Mouse (Mus musculus) urinary bladder, adult 18-20 months (tissue): ENCODE data around the gene Dguok.

Experiments
- DNase-seq, 2 experiments: peaks; one replicate each; pipeline ENCODE4 v3.0.0; 2022; ENCODE audit warnings: low spot score in 2 of 2, mixed read lengths in 2 of 2

The Dguok gene

DNA sequence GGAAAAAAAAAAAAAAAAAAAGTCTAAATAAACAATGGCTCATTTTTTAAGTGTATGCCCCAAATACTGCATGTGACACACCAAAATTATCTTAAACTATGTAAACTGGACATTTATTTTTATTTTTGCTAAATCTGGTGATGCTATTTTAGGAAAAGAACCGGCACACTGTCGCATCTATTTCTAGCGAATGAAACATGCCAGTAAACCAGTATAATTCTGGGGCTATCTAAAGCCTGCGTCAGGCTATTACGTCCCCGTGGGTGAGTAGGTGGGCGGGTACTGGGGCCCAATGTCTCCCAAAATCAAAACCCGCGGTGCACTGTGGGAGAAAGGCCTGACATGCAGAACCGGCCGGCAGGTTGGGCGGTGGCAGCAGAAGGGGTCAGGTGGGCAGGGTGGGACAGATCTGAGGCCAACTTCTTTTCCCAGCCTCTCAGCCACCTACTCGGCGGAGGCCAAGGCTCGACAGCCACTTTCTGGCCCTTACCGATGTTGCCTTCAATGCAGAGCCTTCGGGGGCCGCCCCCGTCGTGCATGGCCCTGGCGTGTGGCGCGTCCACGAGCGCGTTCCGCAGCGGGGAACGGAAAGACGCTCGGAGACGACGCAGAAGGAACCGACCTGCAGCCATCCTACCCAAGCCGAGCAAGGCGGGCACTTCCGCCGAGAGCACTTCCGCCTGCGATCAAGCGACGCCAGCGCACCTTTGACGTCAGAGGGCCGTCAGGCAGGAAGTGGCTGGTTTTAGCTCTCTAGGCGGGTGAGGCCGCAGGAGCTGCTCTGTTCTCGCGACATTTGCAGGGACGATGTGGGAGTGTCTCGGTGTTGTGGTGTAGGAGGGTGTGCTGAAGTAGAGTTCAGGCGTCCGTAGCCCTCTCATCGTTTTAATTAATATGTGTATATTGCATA, at the start of gene Dguok:
Gene Dguok (minus strand): TSS at position 712 of the 910 bp plus-strand sequence.
- DNase-seq = peak; percentile 89 to 96

- no peak for DNase-seq
Measured at GRCm38 (mm10) chr6:83555972-83556371, 49.2 kb upstream of the Dguok start.

GRCm38 (mm10) chr6:83548346-83548745, 41.6 kb upstream of the Dguok start:
- DNase-seq = no peak

GRCm38 (mm10) chr6:83545778-83546177, 39.0 kb upstream of the Dguok start:
- no peak for DNase-seq

DNA sequence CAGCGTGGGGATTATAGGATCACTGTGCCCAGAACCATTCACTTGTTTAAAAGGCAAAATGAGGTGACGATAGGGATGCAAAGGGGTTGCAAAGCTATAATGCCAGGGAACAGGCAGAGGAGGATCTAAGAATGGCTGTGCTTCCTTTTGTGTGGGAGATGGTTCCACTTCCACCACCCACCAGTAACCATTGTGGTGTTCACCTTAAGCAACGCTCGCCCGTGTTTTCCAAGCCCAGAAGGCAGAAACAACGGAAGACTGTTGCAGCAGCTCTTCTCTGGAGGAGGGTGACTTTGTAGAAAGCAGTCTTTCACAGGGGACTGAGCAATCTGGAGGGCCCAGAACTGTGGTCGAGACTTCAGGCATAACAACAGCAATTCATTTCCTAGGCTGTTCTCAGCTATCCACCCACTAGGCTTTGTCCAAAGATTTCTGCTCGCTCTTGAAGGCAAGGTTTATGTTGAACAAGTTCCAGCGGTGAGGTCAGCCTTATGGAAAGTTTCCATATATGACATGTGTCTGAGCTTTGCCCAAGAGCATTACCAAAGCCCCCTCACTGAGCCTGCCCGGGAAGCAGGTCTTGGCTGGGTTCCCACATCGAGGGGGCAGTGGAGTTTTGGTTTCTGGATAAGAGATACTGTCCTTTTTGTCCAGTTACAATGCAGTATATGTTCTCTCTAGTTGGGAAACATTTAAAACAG, 35.1 kb upstream of the Dguok start:
- no peak for DNase-seq

GRCm38 (mm10) chr6:83540017-83540416, 33.2 kb upstream of the Dguok start:
- no peak for DNase-seq

- no peak for DNase-seq
Measured at GRCm38 (mm10) chr6:83536795-83537059, 30.0 kb upstream of the Dguok start.

DNA sequence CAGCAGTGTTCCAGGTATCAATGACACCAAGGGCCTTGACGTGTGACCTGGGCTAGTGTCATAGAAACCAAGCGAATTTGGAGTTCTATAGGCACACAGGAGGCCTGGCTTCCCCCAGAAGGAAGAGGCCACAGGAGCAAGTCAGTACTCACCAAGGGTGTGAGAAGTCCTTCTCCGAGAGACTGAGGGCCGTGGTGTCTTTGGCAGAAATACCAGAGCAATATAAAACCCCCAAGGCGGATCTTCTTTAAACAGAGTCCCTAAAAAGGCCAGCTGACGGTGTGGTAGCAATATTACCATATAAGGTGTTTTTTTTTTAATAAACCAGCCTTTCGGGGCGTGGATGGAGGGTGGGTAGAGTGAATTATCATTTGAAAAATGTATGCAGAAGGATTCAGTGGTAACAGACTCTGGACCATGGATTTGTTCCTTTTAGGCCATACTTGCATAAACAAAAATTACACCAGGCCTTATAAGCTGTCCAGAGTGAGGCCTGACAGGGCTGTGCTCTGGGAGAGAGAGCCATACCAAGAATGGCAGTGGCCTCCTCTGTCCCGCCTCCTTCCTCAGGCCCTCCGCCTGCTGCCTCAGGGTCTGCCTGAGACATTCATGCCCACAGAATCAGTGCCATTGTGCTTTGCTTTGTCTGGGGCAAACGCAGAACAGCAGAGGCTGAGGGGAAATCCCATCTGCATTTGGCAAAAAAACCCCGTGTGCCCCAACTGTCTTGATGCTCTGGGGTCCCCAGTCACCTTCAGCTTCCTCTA, 29.4 kb upstream of the Dguok start, which contains the start of gene Actg2:
Gene Actg2 (minus strand): TSS at position 238 of the 767 bp plus-strand sequence.
- no peak for DNase-seq

DNA sequence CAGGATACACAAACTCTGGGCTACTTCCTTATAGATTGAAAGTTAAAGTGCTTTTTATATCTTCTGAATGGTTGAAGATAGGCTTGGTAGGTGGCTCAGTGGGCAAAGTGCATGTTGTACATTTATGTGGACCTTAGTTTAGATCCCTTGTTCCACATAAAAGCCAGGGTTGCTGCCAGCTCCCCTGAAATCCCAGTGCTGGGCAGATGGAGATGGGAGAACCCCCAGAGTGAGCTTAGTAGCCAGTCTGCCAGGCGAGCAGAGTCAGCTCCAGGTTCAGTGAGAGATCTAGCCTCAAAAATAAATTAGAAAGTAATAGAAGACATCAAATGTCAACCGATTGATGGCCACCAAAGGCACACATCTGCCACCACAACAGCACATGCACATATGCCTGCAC, 25.8 kb upstream of the Dguok start:
- no peak for DNase-seq

DNA sequence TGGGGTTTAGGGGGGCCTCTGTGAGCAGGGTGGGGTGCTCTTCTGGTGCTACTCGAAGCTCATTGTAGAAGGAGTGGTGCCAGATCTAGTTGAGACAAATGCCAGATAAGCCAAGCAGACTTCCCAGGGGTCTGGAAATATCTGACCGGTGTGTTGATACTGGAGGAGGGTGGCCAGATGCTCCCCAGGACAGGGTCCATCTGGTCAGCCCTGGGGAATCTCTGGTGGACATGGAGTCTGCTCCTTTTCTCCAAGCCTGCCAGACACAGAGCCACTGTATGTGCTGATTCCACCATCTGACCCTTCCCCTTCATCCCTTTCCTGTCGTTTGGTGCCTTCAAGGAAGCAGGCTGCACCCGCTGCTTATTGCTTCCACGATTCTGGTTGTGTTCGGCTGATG, 16.4 kb upstream of the Dguok start:
- no peak for DNase-seq

GRCm38 (mm10) chr6:83521784-83522183, 15.0 kb upstream of the Dguok start:
- no peak for DNase-seq

DNA sequence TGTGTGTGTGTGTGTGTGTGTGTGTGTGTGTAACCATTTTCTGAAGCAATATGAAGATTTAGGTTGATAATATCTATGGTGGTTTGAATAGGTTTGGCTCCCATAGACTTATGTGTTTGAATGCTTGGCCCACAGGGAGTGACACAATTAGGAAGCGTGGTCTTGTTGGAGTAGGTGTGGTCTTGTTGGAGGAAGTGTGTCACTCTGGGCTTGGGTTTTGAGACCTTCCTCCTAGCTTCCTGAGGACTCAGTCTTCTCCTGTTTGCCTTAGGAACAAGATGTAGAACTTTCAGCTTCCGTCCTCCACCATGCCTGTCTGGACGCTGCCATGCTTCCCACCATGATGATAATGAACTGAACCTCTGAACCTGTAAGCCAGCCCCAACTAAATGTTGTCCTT, 11.9 kb upstream of the Dguok start:
- no peak for DNase-seq

- no peak for DNase-seq
Measured at GRCm38 (mm10) chr6:83515172-83515571, 8.4 kb upstream of the Dguok start.

DNA sequence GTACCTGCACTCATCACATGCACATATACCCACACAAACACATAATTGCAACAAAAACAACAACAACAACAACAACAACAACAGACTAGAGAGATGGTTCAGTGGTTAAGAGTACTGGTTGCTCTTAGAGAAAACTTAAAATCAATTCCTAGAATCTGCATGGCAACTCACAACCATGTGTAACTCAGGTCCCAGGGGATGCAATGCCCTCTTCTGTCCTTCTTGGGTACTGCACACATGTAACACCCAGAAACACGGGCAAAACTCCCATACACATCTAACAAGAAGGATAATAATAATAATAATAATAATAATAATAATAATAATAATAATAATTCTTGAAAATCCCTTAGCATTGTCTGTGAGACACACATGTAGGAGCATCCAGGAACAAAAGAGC, 5.7 kb upstream of the Dguok start:
- DNase-seq = peak in 1 of 2 experiments; percentile 42

DNA sequence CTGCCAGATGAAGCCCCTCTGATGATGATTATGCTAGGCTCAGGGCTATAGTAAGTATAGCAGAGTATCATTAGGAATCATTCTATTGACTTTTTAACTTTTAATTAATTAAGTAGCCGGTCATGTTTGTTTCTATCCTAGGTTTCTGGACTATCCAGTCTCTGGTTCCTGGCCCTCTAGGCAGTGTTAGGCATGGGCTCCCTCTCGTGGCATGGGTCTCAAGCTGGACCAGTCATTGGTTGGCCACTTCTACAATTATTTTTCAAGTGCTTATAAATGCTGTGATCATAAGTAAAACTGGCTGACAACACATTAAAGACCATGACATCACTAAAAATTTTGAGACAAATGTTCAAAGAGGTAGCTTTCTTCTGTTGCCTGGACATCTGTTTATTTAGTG, 3.4 kb upstream of the Dguok start:
- no peak for DNase-seq

DNA sequence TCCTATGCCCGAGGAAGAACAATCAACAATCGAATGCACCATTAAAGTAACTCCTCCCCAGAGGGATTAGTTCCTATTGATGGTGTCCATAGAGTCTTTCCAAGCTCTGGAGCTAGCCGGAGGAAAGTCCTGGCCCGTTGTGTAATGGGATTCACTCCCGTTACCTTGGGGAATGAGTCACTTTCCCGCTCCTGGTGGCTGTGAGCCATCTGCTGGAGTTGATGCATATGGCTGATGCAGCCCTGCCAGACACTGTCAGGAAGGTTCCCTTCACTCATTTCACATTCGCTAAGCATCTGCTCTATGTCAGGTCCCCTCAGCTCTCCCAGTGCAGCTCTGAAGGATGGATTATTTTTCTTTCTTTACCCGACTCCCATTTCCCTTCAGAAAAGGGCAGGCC, 2.7 kb upstream of the Dguok start:
- DNase-seq = no peak

DNA sequence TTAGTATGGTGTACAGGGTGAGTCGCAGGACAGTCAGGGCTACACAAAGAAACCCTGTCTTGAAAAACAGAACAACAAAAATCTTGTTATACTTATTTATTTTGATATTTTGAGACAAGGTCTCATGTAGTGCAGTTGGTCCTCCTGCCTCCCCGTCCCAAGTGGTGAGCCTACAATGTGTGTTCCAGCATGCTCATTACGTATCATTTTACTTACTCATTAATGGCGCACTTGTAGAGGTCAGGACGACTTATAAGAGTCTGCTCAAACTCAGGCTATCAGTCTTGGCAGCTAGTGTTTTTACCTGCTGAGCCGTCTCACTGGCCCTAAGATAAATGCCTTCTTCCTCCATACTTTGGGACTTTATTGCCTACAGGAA, 388 bp upstream of the Dguok start:
- DNase-seq = no peak

DNA sequence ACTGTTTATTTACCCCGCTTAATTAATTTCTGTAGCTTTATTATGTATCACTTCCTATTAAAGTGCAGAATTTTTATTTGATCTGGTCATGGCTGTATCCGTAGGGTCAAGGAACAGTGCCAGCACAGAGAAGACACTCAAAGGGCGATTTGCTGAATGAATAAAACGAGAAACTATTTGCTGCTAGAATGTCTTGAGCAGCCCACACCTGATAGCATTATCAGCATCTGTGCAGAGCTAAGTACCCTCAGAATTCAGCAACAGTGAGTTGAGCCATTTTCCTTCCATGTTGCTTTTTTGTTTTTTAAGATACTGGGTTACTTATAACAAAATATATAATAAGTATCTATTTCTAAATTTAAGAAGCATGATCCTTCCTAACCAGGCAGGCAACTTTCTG, 1.2 kb downstream of the Dguok start:
- DNase-seq = no peak

DNA sequence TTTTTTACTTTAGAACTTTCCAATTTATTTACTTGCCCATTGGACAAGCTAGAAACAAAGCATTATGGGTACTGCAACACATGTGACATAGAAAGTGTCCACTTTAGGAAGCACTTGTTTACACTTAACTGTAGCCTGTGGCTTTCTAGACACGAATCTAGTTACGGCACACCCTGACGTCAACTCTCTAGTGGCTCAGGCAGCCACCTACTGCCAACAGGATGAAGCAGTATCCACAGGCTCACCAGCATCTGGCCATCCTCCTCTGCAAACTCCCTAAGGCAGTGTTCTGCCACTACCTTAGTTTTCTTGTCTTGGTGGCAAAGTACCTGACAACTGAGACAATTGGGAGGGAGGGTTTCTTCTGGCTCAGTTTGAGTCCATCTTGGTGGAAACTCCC, 3.4 kb downstream of the Dguok start:
- DNase-seq = no peak

DNA sequence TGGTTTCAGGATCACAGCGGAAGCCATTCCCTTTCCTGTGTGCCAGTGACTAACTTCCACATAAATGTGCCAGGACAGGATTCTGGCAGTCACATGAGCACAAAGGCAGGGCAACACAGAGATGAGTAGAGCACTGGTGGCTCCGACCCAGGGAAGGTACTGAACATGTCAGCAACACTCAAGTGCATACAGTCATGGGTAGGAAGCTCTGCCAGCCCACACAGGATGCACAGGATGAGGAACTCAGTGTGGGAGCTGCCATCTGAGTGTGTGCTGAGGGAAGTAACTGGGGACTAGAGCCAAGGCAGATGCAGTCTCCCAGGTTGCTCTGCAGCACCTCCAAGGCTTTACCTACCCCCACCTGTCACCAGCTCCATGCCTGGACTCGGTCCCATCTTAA, 4.1 kb downstream of the Dguok start:
- DNase-seq = no peak

DNA sequence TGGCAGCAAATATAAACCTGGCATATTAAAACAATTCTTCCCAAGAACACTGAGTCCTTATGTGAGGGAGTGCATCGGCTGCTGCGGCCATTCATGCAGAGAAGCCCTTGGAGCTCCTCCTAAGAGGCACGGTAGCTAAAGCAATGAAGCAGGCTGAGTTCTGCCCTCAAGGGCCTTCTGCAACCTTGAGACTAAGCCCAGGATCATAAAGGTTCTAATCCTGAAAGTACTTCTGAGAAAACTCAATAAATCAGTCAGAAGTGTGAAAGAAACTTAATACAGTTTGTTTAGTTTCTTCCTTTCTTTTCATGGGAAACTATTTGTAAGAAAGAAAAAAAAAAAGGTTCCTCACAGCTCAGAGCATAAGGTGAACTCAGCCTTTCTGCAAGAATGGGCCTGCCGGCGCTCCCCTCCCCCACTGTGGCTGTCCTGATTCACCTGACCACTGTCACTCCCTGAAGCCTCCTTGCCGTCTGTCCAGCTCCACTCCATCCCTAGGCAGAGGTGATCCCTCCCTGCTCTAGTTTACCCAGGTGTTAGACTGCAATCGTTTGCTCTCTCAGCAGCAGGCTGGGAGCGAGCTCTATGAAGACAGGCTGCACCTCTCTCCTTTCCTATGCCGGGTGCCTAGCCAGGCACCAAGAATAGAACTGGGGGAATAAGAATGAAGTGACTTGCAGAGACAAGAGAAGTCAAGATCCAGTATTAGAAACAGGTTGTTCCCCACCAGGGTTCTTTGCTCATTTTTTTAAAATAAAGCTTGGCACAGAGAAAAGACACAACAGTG, 5.1 kb downstream of the Dguok start:
- DNase-seq = no peak

GRCm38 (mm10) chr6:83500462-83500861, 6.3 kb downstream of the Dguok start:
- no peak for DNase-seq
